Mouse (Mus musculus) urinary bladder, postnatal 14 days (tissue): ENCODE measurements at regions not wholly inside any gene's neighbourhood (a gene's known extent, or its start where the extent isn't known, plus 50 kb on each side); places are given as distances from the start of the nearest gene placed in this dataset.

Source experiments
- DNase-seq: peaks from one replicate; pipeline ENCODE4 v3.0.0; 2021; ENCODE audit warnings: low spot score

GRCm38 (mm10) chr10:118709718-118710117, 160.3 kb downstream of the Dyrk2 start:
- DNase-seq, result no peak

GRCm38 (mm10) chr10:118711529-118711928, 158.5 kb downstream of the Dyrk2 start:
- DNase-seq, result no peak

DNA sequence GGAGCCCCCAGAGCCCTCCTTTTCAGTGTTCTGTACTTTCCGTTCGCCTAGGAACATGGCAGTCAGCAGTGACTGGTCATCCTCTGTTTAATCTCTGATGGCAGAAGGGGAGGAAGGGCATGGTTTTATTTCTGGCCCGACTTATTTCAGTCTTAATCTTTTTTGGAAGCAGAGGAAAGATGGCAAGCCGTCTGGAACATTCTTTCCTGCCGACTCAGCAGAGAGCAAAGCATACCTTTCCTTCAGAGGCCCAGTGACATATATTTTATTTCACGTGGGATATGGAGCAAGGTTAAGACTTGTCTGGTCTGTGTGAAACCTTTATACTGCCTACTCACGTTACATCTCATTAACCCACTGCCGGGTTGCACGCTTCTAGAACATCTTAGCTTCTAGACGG, 158.1 kb downstream of the Dyrk2 start:
- DNase-seq, result no peak

DNA sequence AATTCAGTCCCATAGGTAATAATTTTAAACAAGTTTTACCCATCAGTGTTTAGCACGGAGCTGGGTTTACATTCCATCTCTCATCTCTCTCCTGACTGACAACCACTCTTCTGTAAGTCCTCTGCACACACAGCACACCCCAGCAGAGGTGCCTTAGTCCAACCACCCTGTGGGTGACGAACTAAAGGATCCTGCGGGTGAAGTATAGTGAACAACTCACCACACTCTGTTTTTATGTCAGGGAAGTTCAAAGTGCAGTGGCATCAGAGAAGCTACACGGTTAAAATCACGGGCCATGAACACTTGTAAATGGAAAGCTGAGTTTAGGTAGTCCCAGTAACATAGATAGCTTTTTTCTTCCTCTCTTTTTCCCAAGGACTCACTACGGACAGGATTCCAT, 157.1 kb downstream of the Dyrk2 start:
- no peak for DNase-seq

GRCm38 (mm10) chr10:118714179-118714581, 155.8 kb downstream of the Dyrk2 start:
- no peak for DNase-seq

GRCm38 (mm10) chr10:118714595-118714994, 155.4 kb downstream of the Dyrk2 start:
- no peak for DNase-seq

DNA sequence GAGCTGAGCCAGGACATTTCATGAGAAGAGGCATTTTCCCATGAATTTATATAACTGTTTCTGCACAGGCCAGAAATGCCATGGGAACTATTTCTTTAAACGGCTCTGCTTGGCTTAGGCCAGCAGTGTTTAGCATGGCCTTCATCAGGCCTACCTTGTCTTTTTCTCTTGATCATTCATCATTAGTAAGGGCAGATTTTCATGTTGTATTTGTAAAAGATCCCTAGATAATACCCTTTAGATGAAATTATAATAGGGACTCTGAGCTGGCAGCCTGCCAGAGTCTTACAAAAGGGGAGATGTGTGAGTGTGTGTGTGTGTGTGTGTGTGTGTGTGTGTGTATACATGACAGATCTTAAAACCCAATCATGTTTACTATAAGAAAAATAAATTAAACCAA, 149.4 kb downstream of the Dyrk2 start:
- no peak for DNase-seq

DNA sequence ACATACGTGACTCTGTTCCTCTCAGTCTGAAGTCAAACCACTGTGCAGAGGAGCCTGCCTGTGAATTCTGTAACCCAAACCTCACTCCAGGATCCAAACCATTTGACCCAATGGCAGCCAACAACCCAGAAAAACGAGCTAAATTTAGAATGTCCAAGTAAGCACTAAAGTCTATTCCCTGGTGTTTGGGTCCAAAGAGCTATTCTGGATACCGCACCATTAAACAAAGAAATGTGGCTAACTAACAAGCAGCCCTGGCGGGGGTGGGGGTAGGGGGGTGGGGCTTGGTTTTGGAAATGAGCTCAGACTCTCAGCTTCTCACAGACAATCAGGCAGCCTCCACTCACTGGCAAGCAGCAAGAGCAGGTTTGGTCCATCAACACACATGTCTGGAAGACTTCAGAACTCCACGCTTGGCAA, 147.9 kb downstream of the Dyrk2 start:
- DNase-seq, result no peak

DNA sequence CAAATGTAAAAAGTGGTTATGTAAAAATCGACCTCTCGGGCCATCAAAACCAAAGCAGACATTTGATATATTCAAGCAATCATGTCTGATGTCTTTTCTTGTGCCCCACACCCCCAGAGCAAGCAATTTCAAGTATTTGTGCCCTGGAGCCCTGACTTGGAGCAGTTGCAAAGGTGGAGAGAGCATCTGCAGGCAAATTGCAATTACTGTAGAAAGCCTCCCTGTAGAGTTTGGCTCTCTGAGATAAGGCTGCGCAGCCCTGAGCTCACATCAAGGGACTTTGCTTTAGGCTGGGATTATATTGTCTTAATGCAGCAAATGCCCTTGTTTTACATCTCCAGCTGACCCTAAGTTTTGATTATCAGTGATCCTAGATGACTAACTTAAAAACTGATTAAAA, 147.3 kb downstream of the Dyrk2 start:
- no peak for DNase-seq

DNA sequence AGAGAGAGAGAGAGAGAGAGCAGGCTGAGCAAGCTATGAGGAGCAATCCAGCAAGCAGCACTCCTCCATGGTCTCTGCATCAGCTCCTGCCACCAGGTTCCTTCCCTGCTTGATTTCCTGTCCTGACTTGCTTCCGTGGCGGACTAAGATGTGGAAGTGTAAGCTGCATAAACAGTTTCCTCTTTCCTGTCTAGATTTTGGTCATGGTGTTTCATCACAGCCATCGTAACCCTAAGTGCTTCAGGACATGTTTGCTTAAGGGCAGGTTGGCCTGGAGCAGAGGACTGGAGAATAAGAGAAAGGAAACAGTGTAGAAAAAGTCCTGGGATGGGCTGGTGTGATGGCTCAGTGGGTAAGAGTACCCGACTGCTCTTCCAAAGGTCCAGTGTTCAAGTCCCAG, 133.9 kb downstream of the Dyrk2 start:
- no peak for DNase-seq

DNA sequence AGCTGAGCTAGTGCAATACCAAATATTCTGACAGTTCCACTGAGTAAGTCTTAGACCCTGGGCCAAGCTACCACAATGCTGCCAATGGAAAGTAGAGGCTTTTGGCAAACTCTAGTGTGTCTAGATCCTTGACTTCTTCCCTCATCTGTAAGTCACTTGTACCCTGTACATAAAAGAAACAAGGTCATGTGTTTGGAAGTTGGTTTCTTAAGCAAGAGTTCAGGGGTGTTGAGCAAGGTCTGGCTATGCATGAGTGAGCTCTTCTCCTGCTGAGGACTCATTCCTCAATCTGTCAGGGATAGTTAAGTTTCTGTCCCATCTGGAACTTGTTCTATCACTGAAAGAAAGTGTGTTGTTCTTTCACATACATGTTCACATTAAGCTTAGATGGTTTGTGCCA, 132.9 kb downstream of the Dyrk2 start:
- no peak for DNase-seq

GRCm38 (mm10) chr10:118739849-118740481, 130.0 kb downstream of the Dyrk2 start:
- no peak for DNase-seq

DNA sequence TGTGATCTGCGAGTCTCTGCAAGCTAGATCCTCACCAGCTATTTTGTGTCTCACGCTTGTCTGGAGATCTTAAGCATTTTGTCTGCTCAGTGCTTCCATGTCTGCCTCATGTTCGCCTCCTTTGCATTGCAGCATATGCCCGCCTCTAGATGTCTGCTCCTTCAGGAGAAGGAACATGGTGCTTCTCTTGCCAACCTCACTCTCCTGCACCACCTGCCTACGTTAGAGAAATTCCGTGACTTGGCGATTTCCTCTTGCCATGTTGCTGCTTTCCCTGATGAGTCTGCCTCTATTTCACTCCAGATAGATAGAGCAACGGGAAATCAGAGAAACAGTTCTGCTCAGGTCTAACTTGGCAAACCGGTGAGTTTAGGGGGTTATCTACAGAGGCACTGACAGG, 126.2 kb downstream of the Dyrk2 start:
- DNase-seq, result no peak

GRCm38 (mm10) chr10:118746719-118747395, 123.2 kb downstream of the Dyrk2 start:
- no peak for DNase-seq

DNA sequence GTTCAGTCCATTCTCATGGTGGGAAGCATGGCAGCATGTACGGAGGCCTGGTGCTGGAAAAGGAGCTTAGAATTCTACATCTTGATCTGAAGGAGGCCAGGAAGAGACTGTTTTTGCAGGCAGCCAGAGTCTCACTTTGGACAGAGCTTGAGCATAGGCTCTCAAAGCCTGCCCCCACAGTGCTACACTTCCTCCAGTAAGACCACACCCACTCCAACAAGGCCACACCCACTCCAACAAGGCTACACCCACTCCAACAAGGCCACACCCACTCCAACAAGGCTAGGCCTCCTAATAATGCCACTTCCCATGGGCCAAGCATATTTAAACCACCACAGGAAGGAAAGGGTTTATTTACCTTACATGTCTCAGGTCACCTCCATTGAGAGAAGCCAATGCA, 121.0 kb downstream of the Dyrk2 start:
- no peak for DNase-seq

DNA sequence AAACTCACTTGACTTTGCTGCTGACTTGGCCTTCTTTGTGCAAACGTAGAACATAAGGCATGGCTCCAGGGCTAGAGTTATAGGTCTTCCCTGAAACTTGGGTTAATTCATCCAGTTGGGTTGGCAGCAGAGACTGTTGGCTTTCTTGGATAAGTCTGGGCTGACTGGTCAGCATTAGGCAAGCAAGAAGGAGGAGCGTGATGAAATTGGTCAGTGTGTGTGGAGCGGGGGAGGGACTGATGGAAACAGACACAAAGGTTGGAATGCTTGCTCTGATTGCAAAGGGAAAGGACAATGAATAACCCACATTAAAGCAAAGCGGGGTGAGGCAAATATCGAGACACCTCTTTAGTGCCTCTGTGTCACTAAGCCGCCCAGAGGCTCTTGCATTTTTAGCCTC, 120.3 kb downstream of the Dyrk2 start:
- DNase-seq, result peak; percentile 6

- DNase-seq, result no peak
Measured at GRCm38 (mm10) chr10:118751110-118751509, 118.9 kb downstream of the Dyrk2 start.

GRCm38 (mm10) chr10:118753061-118753775, 116.8 kb downstream of the Dyrk2 start:
- DNase-seq, result no peak

- DNase-seq, result no peak
Measured at GRCm38 (mm10) chr10:118754791-118755190, 115.2 kb downstream of the Dyrk2 start.

DNA sequence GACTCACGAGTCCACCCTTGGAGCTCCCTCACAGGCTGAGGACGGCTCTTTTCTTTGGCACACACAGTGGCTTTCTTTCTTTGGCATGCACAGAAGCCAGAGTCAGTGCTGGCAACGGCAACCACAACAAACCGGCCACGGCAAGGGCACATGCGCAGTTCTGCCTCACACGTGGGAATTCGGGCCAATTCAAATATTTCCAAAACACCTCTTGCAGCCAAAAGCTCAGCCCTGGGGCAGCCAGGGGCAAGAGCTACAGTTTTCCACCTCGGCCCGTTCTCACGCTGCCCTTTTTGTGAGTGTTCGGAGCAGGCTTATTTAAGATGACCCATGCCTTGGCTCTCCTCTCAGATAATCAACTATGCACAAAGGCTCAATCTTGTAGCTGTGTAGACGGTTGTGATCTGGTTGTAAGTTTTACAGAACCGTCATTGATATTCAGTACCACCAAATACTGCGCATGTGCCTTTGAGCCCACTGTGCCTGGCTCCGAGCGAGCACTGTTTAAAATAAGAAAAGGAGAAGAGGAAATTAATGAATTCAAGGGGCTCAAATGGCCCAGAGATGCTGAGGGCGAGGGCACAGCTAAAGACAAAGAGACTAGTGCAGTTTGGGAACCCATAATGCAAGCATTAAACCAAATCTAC, 111.1 kb downstream of the Dyrk2 start:
- DNase-seq, result peak; percentile 34

GRCm38 (mm10) chr10:118760441-118760840, 109.6 kb downstream of the Dyrk2 start:
- DNase-seq, result no peak

GRCm38 (mm10) chr10:118761101-118761868, 108.7 kb downstream of the Dyrk2 start:
- DNase-seq, result peak; percentile 19
